Mouse (Mus musculus): ENCODE data around the gene Ino80. TPM values are rescaled to one million over a fixed set of nuclear protein-coding genes. Genes with fewer than 3 reads are reported as not detected.
A peak's percentile ranks its signal among the peaks of the same experiment; 100 is the strongest.

Gene Ino80
- polyA plus RNA-seq, 1 experiment: 9.9 TPM

GRCm38 (mm10) chr2:119507108-119507507 is 29.6 kb upstream of the Ino80 start:
- Histone ChIP-seq H3K4me3 (replicated peaks; ENCODE audit: control insufficient read depth, low read depth, low read length) (no peak overlapping the region), H3K4me1 (ENCODE audit: control insufficient read depth, insufficient read depth, low read length) (peaks cover 1% of the 10 kb centered on the region), H3K27ac (ENCODE audit: control insufficient read depth, insufficient read depth, low read depth, low read length, poor library complexity) (no peak overlapping the region)
- TF ChIP-seq CTCF (IDR thresholded peaks at IDR 0.05; ENCODE audit: control insufficient read depth, insufficient read depth, low read length): peak; percentile 36
- no peak for TF ChIP-seq POLR2A (IDR thresholded peaks at IDR 0.05; ENCODE audit: borderline replicate concordance, control insufficient read depth, low read depth, low read length)

GRCm38 (mm10) chr2:119500965-119501652 is 23.6 kb upstream of the Ino80 start:
- no peaks in the 10 kb centered on the region for H3K4me1 ChIP-seq (ENCODE audit: control insufficient read depth, insufficient read depth, low read length)
- H3K4me3 ChIP-seq (replicated peaks; ENCODE audit: control insufficient read depth, low read depth, low read length): no peak overlapping the region
- 73% methylated on average over 2 of the region's 2 CpGs for WGBS
- no peak for TF ChIP-seq POLR2A (IDR thresholded peaks at IDR 0.05; ENCODE audit: borderline replicate concordance, control insufficient read depth, low read depth, low read length)
- TF ChIP-seq CTCF (IDR thresholded peaks at IDR 0.05; ENCODE audit: control insufficient read depth, insufficient read depth, low read length): no peak
- H3K27ac ChIP-seq (ENCODE audit: control insufficient read depth, insufficient read depth, low read depth, low read length, poor library complexity): no peak overlapping the region

GRCm38 (mm10) chr2:119498859-119499258 is 21.4 kb upstream of the Ino80 start:
- TF ChIP-seq POLR2A (IDR thresholded peaks at IDR 0.05; ENCODE audit: borderline replicate concordance, control insufficient read depth, low read depth, low read length): no peak
- TF ChIP-seq CTCF (IDR thresholded peaks at IDR 0.05; ENCODE audit: control insufficient read depth, insufficient read depth, low read length): no peak
- no peak overlapping the region for H3K27ac ChIP-seq (ENCODE audit: control insufficient read depth, insufficient read depth, low read depth, low read length, poor library complexity)
- no peaks in the 10 kb centered on the region for H3K4me1 ChIP-seq (ENCODE audit: control insufficient read depth, insufficient read depth, low read length)
- no peak overlapping the region for H3K4me3 ChIP-seq (replicated peaks; ENCODE audit: control insufficient read depth, low read depth, low read length)
- WGBS: 41% methylated on average over 2 of the region's 2 CpGs

GRCm38 (mm10) chr2:119496082-119496481 is 18.6 kb upstream of the Ino80 start:
- H3K4me1 ChIP-seq (ENCODE audit: control insufficient read depth, insufficient read depth, low read length): no peaks in the 10 kb centered on the region
- H3K27ac ChIP-seq (ENCODE audit: control insufficient read depth, insufficient read depth, low read depth, low read length, poor library complexity): no peak overlapping the region
- no peak overlapping the region for H3K4me3 ChIP-seq (replicated peaks; ENCODE audit: control insufficient read depth, low read depth, low read length)
- WGBS: 85% methylated on average over 2 of the region's 2 CpGs
- TF ChIP-seq POLR2A (IDR thresholded peaks at IDR 0.05; ENCODE audit: borderline replicate concordance, control insufficient read depth, low read depth, low read length): no peak
- no peak for TF ChIP-seq CTCF (IDR thresholded peaks at IDR 0.05; ENCODE audit: control insufficient read depth, insufficient read depth, low read length)

- Histone ChIP-seq H3K4me3 (replicated peaks; ENCODE audit: control insufficient read depth, low read depth, low read length) (no peak overlapping the region), H3K27ac (ENCODE audit: control insufficient read depth, insufficient read depth, low read depth, low read length, poor library complexity) (no peak overlapping the region), H3K4me1 (ENCODE audit: control insufficient read depth, insufficient read depth, low read length) (no peaks in the 10 kb centered on the region; the same call in 1 of the 2 replicates)
- 41% methylated on average over 5 of the region's 5 CpGs for WGBS
- TF ChIP-seq POLR2A (IDR thresholded peaks at IDR 0.05; ENCODE audit: borderline replicate concordance, control insufficient read depth, low read depth, low read length) (no peak), CTCF (IDR thresholded peaks at IDR 0.05; ENCODE audit: control insufficient read depth, insufficient read depth, low read length) (no peak)
These were observed 14.5 kb upstream of the Ino80 start for GRCm38 (mm10) chr2:119491953-119492352.

- 70% methylated on average over 4 of the region's 4 CpGs for WGBS
- no peaks in the 10 kb centered on the region; the same call in 1 of the 2 replicates for H3K4me1 ChIP-seq (ENCODE audit: control insufficient read depth, insufficient read depth, low read length)
- no peak overlapping the region for H3K27ac ChIP-seq (ENCODE audit: control insufficient read depth, insufficient read depth, low read depth, low read length, poor library complexity)
- TF ChIP-seq POLR2A (IDR thresholded peaks at IDR 0.05; ENCODE audit: borderline replicate concordance, control insufficient read depth, low read depth, low read length): no peak
- TF ChIP-seq CTCF (IDR thresholded peaks at IDR 0.05; ENCODE audit: control insufficient read depth, insufficient read depth, low read length): no peak
- no peak overlapping the region for H3K4me3 ChIP-seq (replicated peaks; ENCODE audit: control insufficient read depth, low read depth, low read length)
These were observed 9.0 kb upstream of the Ino80 start for GRCm38 (mm10) chr2:119486488-119486887.

- WGBS: 47% methylated on average over 1 of the region's 1 CpGs
These were observed 4.8 kb upstream of the Ino80 start for GRCm38 (mm10) chr2:119482307-119482706.

GRCm38 (mm10) chr2:119478397-119478749 is 886 bp upstream of the Ino80 start:
- Histone ChIP-seq H3K27ac (ENCODE audit: control insufficient read depth, insufficient read depth, low read depth, low read length, poor library complexity) (peak overlapping the region; percentile 97), H3K4me3 (replicated peaks; ENCODE audit: control insufficient read depth, low read depth, low read length) (peak overlapping the region; percentile 86), H3K4me1 (ENCODE audit: control insufficient read depth, insufficient read depth, low read length) (no peaks in the 10 kb centered on the region; the same call in 1 of the 2 replicates)
- WGBS: 7% methylated on average over 9 of the region's 9 CpGs
- TF ChIP-seq POLR2A (IDR thresholded peaks at IDR 0.05; ENCODE audit: borderline replicate concordance, control insufficient read depth, low read depth, low read length): no peak
- no peak for TF ChIP-seq CTCF (IDR thresholded peaks at IDR 0.05; ENCODE audit: control insufficient read depth, insufficient read depth, low read length)

More at GRCm38 (mm10) chr2:119482307-119482706, 4.8 kb upstream of the Ino80 start:
- Histone ChIP-seq H3K4me3 (replicated peaks; ENCODE audit: control insufficient read depth, low read depth, low read length) (no peak overlapping the region), H3K4me1 (ENCODE audit: control insufficient read depth, insufficient read depth, low read length) (no peaks in the 10 kb centered on the region), H3K27ac (ENCODE audit: control insufficient read depth, insufficient read depth, low read depth, low read length, poor library complexity) (no peak overlapping the region)
- TF ChIP-seq CTCF (IDR thresholded peaks at IDR 0.05; ENCODE audit: control insufficient read depth, insufficient read depth, low read length) (no peak), POLR2A (IDR thresholded peaks at IDR 0.05; ENCODE audit: borderline replicate concordance, control insufficient read depth, low read depth, low read length) (no peak)
